Mouse (Mus musculus): ENCODE data around the gene Fndc8. TPM values are rescaled to one million over a fixed set of nuclear protein-coding genes. Genes with fewer than 3 reads are reported as not detected.

Gene Fndc8
- total RNA-seq, 2 experiments from 2014 or later, result not detected

Other genes with a start within 250 kb of the Fndc8 start
- 0.87 and 0.92 TPM in 2 replicates for gene Cct6b, start 127.8 kb upstream of the Fndc8 start, total RNA-seq (2014; fragmentation: Nextera tagmentation)
- gene Cct6b, start 127.8 kb upstream of the Fndc8 start, total RNA-seq (2017), result not detected in 2 replicates
- gene Zfp830, start 127.8 kb upstream of the Fndc8 start, total RNA-seq (2014; fragmentation: Nextera tagmentation), result 17.8 and 25.3 TPM in 2 replicates
- 53.2 and 54.5 TPM in 2 replicates for gene Zfp830, start 127.8 kb upstream of the Fndc8 start, total RNA-seq (2017)
- gene Lig3, start 111.0 kb upstream of the Fndc8 start, total RNA-seq (2014; fragmentation: Nextera tagmentation), result 31.5 and 49.3 TPM in 2 replicates
- gene Lig3, start 111.0 kb upstream of the Fndc8 start, total RNA-seq (2017), result 52.1 and 61.4 TPM in 2 replicates
- gene Rffl, start 20.9 kb upstream of the Fndc8 start, total RNA-seq (2014; fragmentation: Nextera tagmentation), result 28.7 and 31.2 TPM in 2 replicates
- 16.4 and 22.4 TPM in 2 replicates for gene Rffl, start 20.9 kb upstream of the Fndc8 start, total RNA-seq (2017)
- 14.3 and 20.0 TPM in 2 replicates for gene Rad51d, start 1.5 kb upstream of the Fndc8 start, total RNA-seq (2014; fragmentation: Nextera tagmentation)
- gene Rad51d, start 1.5 kb upstream of the Fndc8 start, total RNA-seq (2017), result 16.3 and 18.9 TPM in 2 replicates
- gene Nle1, start 16.3 kb downstream of the Fndc8 start, total RNA-seq (2014; fragmentation: Nextera tagmentation), result 103 and 130 TPM in 2 replicates
- gene Nle1, start 16.3 kb downstream of the Fndc8 start, total RNA-seq (2017), result 18.6 and 45.0 TPM in 2 replicates
- not detected in 2 replicates for gene Unc45b, start 18.4 kb downstream of the Fndc8 start, total RNA-seq (2014; fragmentation: Nextera tagmentation)
- not detected in 2 replicates for gene Unc45b, start 18.4 kb downstream of the Fndc8 start, total RNA-seq (2017)
- gene Slfn5, start 59.2 kb downstream of the Fndc8 start, total RNA-seq (2014; fragmentation: Nextera tagmentation), result 1.1 and 2.5 TPM in 2 replicates
- gene Slfn5, start 59.2 kb downstream of the Fndc8 start, total RNA-seq (2017), result 2.8 and 5.5 TPM in 2 replicates
- 3.2 and 4.1 TPM in 2 replicates for gene Slfn9, start 99.7 kb downstream of the Fndc8 start, total RNA-seq (2014; fragmentation: Nextera tagmentation)
- gene Slfn9, start 99.7 kb downstream of the Fndc8 start, total RNA-seq (2017), result 6.1 and 11.7 TPM in 2 replicates
- 7.4 and 9.3 TPM in 2 replicates for gene Slfn8, start 128.7 kb downstream of the Fndc8 start, total RNA-seq (2014; fragmentation: Nextera tagmentation)
- 6.5 and 11.6 TPM in 2 replicates for gene Slfn8, start 128.7 kb downstream of the Fndc8 start, total RNA-seq (2017)
- 0.66 and 3.7 TPM in 2 replicates for gene Slfn2, start 173.0 kb downstream of the Fndc8 start, total RNA-seq (2014; fragmentation: Nextera tagmentation)
- gene Slfn2, start 173.0 kb downstream of the Fndc8 start, total RNA-seq (2017), result 1.4 and 8.3 TPM in 2 replicates
- gene Slfn1, start 224.7 kb downstream of the Fndc8 start, total RNA-seq (2014; fragmentation: Nextera tagmentation), result 0.64 TPM in 1 of 2 replicates, not detected in the other
- 0.23 and 2.5 TPM in 2 replicates for gene Slfn1, start 224.7 kb downstream of the Fndc8 start, total RNA-seq (2017)

Measured in megakaryocyte-erythroid progenitor cell, adult 5-6 weeks (primary cell).